Mouse (Mus musculus) forebrain, embryonic 15.5 days (tissue): ENCODE measurements around the gene Syvn1. TPM values are rescaled to one million over a fixed set of nuclear protein-coding genes. Genes with fewer than 3 reads are reported as not detected.

Experiments used
- microRNA-seq: library from miRNA; unstranded; fragments of <30 nt; microRNA quantifications from one replicate; pipeline ENCODE4, GENCODE M21; 2016
- polyA plus RNA-seq: library from polyadenylated mRNA; unstranded; fragments of >200 nt; fragmentation: Nextera tagmentation; extraction: Ambion mirVana; gene quantifications from 2 replicates; pipeline ENCODE4 v1.2.1, GENCODE M21; 2015

Syvn1 gene
- polyA plus RNA-seq, 1 experiment from 2014 or later, result 26.5 TPM

Small RNA genes within 50 kb of the gene (microRNA-seq; reads per million reads assigned to microRNA genes)
- gene Mir6988, result 1.1 reads per million

Other genes starting within 250 kb of the Syvn1 start
- 19.5 and 23.3 TPM in 2 replicates for gene Frmd8, start 171.3 kb upstream of the Syvn1 start, polyA plus RNA-seq
- gene Slc25a45, start 168.8 kb upstream of the Syvn1 start, polyA plus RNA-seq, result 1.2 and 1.7 TPM in 2 replicates
- gene Tigd3, start 152.4 kb upstream of the Syvn1 start, polyA plus RNA-seq, result 12.9 and 14.3 TPM in 2 replicates
- 120 and 137 TPM in 2 replicates for gene Dpf2, start 133.6 kb upstream of the Syvn1 start, polyA plus RNA-seq
- gene Cdc42ep2, start 121.8 kb upstream of the Syvn1 start, polyA plus RNA-seq, result 9.1 and 10.1 TPM in 2 replicates
- gene Pola2, start 82.4 kb upstream of the Syvn1 start, polyA plus RNA-seq, result 35.5 and 36.2 TPM in 2 replicates
- gene Slc22a20, start 60.4 kb upstream of the Syvn1 start, polyA plus RNA-seq, result not detected in 2 replicates
- gene Capn1, start 30.7 kb upstream of the Syvn1 start, polyA plus RNA-seq, result 1.6 and 1.8 TPM in 2 replicates
- gene Mrpl49, start 11.2 kb downstream of the Syvn1 start, polyA plus RNA-seq, result 71.5 and 72.4 TPM in 2 replicates
- gene Fau, start 11.3 kb downstream of the Syvn1 start, polyA plus RNA-seq, result 582 and 618 TPM in 2 replicates
- 33.0 and 35.9 TPM in 2 replicates for gene Znhit2, start 14.6 kb downstream of the Syvn1 start, polyA plus RNA-seq
- gene Tm7sf2, start 21.8 kb downstream of the Syvn1 start, polyA plus RNA-seq, result 34.9 and 36.3 TPM in 2 replicates
- 76.3 and 89.3 TPM in 2 replicates for gene Vps51, start 30.7 kb downstream of the Syvn1 start, polyA plus RNA-seq
- not detected in 2 replicates for gene Tmem262, start 33.5 kb downstream of the Syvn1 start, polyA plus RNA-seq
- gene Gm28374, start 35.7 kb downstream of the Syvn1 start, polyA plus RNA-seq, result 2.1 and 2.6 TPM in 2 replicates
- gene Zfpl1, start 38.4 kb downstream of the Syvn1 start, polyA plus RNA-seq, result 80.8 and 83.5 TPM in 2 replicates
- 19.3 and 22.3 TPM in 2 replicates for gene Cdca5, start 38.4 kb downstream of the Syvn1 start, polyA plus RNA-seq
- 0.31 and 0.37 TPM in 2 replicates for gene AC131692.1, start 47.8 kb downstream of the Syvn1 start, polyA plus RNA-seq
- 0.33 and 0.53 TPM in 2 replicates for gene Naaladl1, start 59.2 kb downstream of the Syvn1 start, polyA plus RNA-seq
- gene Sac3d1, start 72.1 kb downstream of the Syvn1 start, polyA plus RNA-seq, result 53.5 and 56.5 TPM in 2 replicates
- 43.1 and 45.6 TPM in 2 replicates for gene Snx15, start 81.7 kb downstream of the Syvn1 start, polyA plus RNA-seq
- gene Batf2, start 94.4 kb downstream of the Syvn1 start, polyA plus RNA-seq, result 0.13 TPM in 1 of 2 replicates, not detected in the other
- gene Arl2, start 95.0 kb downstream of the Syvn1 start, polyA plus RNA-seq, result 84.4 and 90.1 TPM in 2 replicates
- not detected in 2 replicates for gene Majin, start 137.8 kb downstream of the Syvn1 start, polyA plus RNA-seq
- gene Gpha2, start 179.8 kb downstream of the Syvn1 start, polyA plus RNA-seq, result not detected in 2 replicates
- 95.5 and 98.5 TPM in 2 replicates for gene Ppp2r5b, start 189.3 kb downstream of the Syvn1 start, polyA plus RNA-seq
- 9.7 and 10.1 TPM in 2 replicates for gene Atg2a, start 195.1 kb downstream of the Syvn1 start, polyA plus RNA-seq
- gene Ehd1, start 230.1 kb downstream of the Syvn1 start, polyA plus RNA-seq, result 88.1 TPM in 2 replicates